Mouse (Mus musculus): ENCODE measurements around the gene Gsto2. TPM values are rescaled to one million over a fixed set of nuclear protein-coding genes. Genes with fewer than 3 reads are reported as not detected.

The Gsto2 gene
- polyA plus RNA-seq, 1 experiment from 2014 or later = 0.74 TPM

DNA sequence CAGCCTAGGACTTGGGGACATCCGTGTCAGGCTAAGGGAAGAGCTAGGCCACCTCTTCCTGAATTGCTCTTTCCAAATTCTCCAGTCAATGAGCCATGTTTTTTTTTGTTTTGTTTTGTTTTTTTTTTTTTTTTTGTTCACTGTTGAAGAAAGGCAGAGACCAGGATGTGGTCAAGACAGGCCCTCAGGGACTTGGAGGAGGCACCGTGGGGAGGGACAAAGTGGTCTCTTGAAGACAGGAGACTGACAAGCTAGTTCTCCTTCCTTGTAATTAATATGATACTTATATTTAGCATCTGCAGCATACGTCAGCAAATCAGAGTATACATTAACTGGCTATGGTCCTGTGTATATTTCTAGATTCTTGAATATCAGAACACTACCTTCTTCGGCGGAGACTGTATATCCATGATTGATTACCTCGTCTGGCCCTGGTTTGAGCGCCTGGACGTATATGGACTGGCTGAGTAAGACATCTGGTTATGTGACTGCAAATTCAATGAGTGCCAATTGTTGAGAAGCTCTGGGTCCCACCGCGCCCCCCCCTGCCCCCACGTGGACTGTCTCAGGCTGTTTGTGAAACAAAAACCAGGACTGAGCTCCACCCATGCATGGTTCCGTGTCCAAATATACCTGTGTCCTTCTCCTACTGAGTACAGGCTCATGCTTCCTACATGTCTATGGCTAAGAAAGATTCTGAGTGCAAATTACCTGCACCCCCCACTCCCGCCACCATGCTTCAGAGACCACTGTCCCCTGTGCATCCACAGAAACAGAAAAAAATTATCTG, 19.2 kb downstream of the Gsto2 start:
- Histone ChIP-seq H3K9ac (no peak overlapping the region), H3K4me1 (no peaks in the 10 kb centered on the region; the same call in 1 of the 2 replicates), H3K9me3 (no peaks in the 10 kb centered on the region), H3K4me3 (no peak overlapping the region), H3K36me3 (replicated peaks) (no peaks in the 10 kb centered on the region), H3K27me3 (replicated peaks) (no peaks in the 10 kb centered on the region), H3K4me2 (no peak overlapping the region), H3K27ac (no peak overlapping the region)
- no peak for ATAC-seq (replicated peaks)
- 83% methylated on average over 13 of the region's 13 CpGs for WGBS

DNA sequence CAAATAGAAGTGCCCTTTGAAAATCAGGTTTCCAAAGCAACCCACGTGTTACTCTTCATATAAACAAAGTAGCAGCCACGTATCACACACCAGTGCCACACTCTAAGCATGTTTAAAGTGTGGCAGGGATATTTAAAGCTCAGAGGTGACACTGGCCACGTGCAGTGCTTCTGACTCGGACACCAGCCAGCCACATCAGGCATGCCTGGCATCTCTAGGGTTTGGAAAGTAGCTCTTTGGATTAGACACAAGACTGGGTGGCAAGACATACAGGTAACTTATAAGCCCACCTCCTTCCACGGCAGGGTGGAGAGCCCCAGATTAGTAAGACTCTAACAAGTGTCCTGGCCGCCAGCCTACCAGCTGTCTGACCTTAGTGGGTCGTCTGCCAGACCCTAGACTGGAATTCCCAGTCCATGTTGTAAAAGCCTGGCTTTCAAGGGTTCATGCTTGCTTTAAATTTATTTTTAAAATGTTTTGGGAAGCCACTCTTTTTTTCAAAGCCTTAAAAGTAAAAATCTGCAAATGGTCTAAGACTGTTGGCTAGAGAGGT, 19.9 kb downstream of the Gsto2 start:
- 73% methylated on average over 7 of the region's 7 CpGs for WGBS
- Histone ChIP-seq H3K4me1 (no peaks in the 10 kb centered on the region; the same call in 1 of the 2 replicates), H3K4me3 (no peak overlapping the region), H3K9ac (no peak overlapping the region), H3K9me3 (no peaks in the 10 kb centered on the region), H3K27ac (no peak overlapping the region), H3K36me3 (replicated peaks) (no peaks in the 10 kb centered on the region), H3K27me3 (replicated peaks) (no peaks in the 10 kb centered on the region), H3K4me2 (no peak overlapping the region)
- ATAC-seq (replicated peaks) = no peak

DNA sequence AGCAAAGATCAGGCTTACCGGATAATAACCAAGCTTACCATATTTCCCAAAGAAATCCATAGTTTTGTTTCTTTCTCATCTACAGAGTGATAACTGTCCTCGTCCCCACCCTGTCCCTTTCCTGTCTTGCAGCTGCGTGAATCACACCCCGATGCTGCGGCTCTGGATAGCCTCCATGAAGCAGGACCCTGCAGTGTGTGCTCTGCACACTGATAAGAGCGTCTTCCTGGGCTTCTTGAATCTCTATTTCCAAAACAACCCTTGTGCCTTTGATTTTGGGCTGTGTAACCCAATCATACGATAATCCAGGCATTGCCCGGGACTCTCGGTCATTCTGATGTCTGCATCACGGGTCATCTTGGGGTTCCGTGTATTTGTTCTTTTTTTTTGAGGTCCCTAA, 20.6 kb downstream of the Gsto2 start:
- Histone ChIP-seq H3K4me3 (no peak overlapping the region), H3K4me1 (no peaks in the 10 kb centered on the region), H3K27me3 (replicated peaks) (no peaks in the 10 kb centered on the region), H3K9me3 (no peaks in the 10 kb centered on the region), H3K27ac (no peak overlapping the region), H3K9ac (no peak overlapping the region), H3K36me3 (replicated peaks) (no peaks in the 10 kb centered on the region), H3K4me2 (no peak overlapping the region)
- WGBS = 86% methylated on average over 11 of the region's 11 CpGs
- no peak for ATAC-seq (replicated peaks)

DNA sequence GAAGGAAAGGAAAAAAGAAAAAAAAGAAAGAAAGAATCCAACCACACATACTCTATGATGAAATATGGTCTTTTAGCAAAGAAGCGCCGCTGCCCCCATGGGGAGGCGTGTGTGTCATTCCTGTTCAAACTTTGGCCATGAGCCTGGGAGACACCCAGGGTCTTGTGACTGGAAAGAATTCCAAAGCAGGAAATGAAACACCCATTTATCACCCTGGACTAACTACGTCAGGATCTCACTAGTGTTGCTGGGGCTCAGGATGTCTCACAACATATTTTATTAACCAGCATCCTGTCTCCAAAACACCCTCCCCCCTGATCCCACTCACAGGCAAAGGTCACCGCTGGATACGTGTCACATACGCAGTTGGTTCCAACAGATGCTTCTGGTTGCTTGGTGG, 21.3 kb downstream of the Gsto2 start:
- no peaks in the 10 kb centered on the region for H3K27me3 ChIP-seq (replicated peaks)
- WGBS = 90% methylated on average over 7 of the region's 7 CpGs
- no peaks in the 10 kb centered on the region for H3K4me1 ChIP-seq
- H3K36me3 ChIP-seq (replicated peaks) = no peaks in the 10 kb centered on the region
- H3K4me3 ChIP-seq = no peak overlapping the region
- H3K9ac ChIP-seq = no peak overlapping the region
- H3K27ac ChIP-seq = no peak overlapping the region
- no peaks in the 10 kb centered on the region for H3K9me3 ChIP-seq
- no peak for ATAC-seq (replicated peaks)
- no peak overlapping the region for H3K4me2 ChIP-seq

DNA sequence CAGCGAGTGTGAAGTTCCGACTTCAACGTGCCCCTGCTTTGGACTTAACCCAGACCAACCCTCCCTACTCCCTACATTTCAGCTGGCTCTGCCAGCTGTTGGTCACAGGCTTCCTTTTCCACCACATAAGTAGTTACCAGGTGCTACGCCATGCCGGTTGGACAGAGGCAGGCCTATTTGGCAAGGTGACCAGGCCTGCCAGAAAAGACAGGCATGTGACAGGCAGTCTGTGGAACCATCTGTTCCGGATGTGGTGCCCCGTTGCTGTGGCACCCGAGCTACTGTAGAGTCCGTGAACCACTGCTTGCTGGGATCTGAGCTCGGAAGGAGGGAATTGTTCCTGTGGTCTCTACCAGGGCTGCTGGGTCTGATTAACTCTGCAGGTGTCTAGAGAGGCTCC, 22.1 kb downstream of the Gsto2 start:
- H3K4me3 ChIP-seq = no peak overlapping the region
- no peak overlapping the region for H3K27ac ChIP-seq
- no peaks in the 10 kb centered on the region for H3K27me3 ChIP-seq (replicated peaks)
- no peak for ATAC-seq (replicated peaks)
- 85% methylated on average over 10 of the region's 10 CpGs for WGBS
- H3K4me2 ChIP-seq = no peak overlapping the region
- no peak overlapping the region for H3K9ac ChIP-seq
- H3K36me3 ChIP-seq (replicated peaks) = no peaks in the 10 kb centered on the region
- H3K9me3 ChIP-seq = no peaks in the 10 kb centered on the region
- no peaks in the 10 kb centered on the region for H3K4me1 ChIP-seq

DNA sequence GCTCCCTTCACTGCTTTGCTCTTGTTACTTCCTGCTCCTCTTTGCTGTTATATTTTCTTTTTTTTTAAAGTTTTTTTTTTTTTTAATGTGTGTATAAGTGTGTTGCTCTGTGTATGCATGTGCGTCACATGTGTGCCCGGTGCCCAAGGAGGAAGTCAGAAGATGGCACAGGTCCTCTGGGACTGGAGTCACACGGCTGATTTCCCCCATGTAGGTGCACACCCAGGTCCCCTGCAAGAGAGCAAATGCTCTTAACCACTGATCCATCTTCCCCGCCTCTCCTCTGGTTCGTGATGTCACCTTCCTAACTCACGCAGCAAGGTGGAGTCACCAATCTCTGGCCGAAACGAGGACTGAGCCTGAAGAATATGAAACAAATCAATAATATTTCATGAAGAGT, 22.7 kb downstream of the Gsto2 start:
- Histone ChIP-seq H3K36me3 (replicated peaks) (no peaks in the 10 kb centered on the region), H3K4me2 (no peak overlapping the region), H3K4me3 (no peak overlapping the region), H3K9me3 (no peaks in the 10 kb centered on the region), H3K27me3 (replicated peaks) (no peaks in the 10 kb centered on the region), H3K9ac (no peak overlapping the region), H3K27ac (no peak overlapping the region), H3K4me1 (no peaks in the 10 kb centered on the region)
- no peak for ATAC-seq (replicated peaks)
- WGBS = 92% methylated on average over 8 of the region's 8 CpGs

DNA sequence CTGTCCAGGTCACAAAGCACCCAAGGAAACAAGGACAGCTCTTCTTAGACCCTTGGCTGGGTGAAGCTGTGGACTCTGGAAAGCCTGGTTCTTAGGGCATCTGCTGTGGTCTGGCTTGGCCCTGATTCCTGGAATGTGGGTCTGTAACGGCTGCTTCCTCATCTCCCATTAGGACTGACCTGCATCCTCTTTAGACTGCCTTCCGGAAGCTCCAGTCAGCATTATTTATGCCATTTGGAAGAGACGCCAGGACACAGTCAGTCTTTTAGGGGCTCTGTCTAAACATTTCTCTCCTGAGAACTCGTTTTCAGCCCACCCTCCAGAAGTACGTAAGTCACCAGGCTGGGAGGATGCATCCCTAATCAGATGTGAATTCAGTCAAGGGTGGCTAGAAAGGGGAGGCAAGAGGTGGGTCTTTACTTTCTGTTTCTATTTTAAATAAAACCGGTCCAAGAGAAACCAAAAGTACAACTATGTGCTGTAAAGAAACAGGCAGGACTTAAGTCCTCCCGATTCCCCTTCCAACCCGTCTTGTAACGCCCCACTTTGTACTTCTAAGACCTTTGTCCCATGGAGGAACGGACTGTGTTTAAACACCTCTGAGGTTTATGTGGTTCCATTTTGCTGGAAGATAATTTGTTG, 25.3 kb downstream of the Gsto2 start:
- no peak overlapping the region for H3K4me3 ChIP-seq
- no peak for ATAC-seq (replicated peaks)
- H3K27me3 ChIP-seq (replicated peaks) = no peaks in the 10 kb centered on the region
- no peak overlapping the region for H3K4me2 ChIP-seq
- 73% methylated on average over 10 of the region's 10 CpGs for WGBS
- no peak overlapping the region for H3K9ac ChIP-seq
- H3K4me1 ChIP-seq = no peaks in the 10 kb centered on the region
- H3K27ac ChIP-seq = no peak overlapping the region
- no peaks in the 10 kb centered on the region for H3K36me3 ChIP-seq (replicated peaks)
- H3K9me3 ChIP-seq = no peaks in the 10 kb centered on the region

DNA sequence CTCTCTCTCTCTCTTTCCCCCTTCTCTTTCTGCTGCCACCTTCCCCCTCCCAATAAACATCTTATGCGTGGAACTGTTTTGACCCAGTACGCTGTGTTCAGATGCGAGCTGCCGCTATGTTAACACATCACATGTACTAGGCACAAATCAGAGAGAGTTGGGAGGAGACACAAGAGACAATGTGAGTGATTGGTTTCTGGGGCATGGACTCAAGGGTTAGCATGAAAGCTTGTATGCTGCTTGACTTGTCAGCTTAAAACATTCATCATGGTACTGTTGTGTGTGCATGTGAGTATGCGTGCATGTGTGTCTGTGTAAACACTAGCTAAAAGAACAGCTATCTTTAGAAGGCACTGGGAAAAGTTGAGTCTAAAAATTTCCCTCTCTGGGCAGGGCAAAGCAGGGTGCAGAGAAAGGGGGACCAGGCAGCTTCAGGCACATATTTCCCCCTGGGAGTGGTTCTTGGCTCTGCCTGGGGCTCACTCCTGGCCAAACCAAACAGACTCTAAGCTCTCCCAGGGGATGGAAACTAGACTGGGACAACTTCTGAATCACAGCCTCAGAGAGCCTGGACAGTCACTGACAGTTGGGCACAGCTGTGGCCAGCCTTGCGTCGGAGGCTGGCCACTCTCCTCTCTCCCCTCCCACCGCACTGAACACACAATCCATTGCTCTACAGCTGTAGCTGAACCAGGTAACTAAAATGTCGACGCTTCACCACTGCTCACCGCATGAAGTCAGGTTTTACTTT, 26.4 kb downstream of the Gsto2 start:
- WGBS = 82% methylated on average over 11 of the region's 11 CpGs
- H3K4me3 ChIP-seq = no peak overlapping the region
- H3K27me3 ChIP-seq (replicated peaks) = no peaks in the 10 kb centered on the region
- no peaks in the 10 kb centered on the region for H3K36me3 ChIP-seq (replicated peaks)
- ATAC-seq (replicated peaks) = no peak
- H3K4me1 ChIP-seq = no peaks in the 10 kb centered on the region
- H3K9ac ChIP-seq = no peak overlapping the region
- H3K27ac ChIP-seq = no peak overlapping the region
- H3K9me3 ChIP-seq = no peaks in the 10 kb centered on the region
- H3K4me2 ChIP-seq = no peak overlapping the region

DNA sequence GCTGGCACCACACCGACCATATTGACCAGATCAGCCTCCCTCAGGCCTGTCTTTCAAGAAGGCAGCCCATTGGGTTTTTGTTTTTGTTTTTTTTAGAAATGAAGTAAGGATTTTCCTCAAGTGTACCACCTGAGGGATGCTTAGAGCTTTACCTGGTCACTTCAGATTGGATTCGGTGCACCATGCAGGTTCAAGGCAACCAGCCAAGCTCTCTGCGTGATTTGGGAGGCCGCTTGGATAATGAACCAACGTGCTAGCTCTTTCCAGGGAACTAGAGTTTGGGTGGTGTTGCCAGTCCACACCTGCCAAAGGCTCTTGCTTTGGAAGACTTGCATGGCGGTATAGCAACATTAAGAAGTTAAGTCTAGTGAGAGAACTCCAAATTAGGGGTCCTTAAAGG, 27.8 kb downstream of the Gsto2 start:
- Histone ChIP-seq H3K27ac (no peak overlapping the region), H3K27me3 (replicated peaks) (no peaks in the 10 kb centered on the region), H3K36me3 (replicated peaks) (peaks cover 5% of the 10 kb centered on the region; the same call in 1 of the 2 replicates), H3K4me2 (no peak overlapping the region), H3K4me1 (no peaks in the 10 kb centered on the region), H3K9me3 (no peaks in the 10 kb centered on the region), H3K9ac (no peak overlapping the region), H3K4me3 (no peak overlapping the region)
- 96% methylated on average over 6 of the region's 6 CpGs for WGBS
- ATAC-seq (replicated peaks) = no peak

DNA sequence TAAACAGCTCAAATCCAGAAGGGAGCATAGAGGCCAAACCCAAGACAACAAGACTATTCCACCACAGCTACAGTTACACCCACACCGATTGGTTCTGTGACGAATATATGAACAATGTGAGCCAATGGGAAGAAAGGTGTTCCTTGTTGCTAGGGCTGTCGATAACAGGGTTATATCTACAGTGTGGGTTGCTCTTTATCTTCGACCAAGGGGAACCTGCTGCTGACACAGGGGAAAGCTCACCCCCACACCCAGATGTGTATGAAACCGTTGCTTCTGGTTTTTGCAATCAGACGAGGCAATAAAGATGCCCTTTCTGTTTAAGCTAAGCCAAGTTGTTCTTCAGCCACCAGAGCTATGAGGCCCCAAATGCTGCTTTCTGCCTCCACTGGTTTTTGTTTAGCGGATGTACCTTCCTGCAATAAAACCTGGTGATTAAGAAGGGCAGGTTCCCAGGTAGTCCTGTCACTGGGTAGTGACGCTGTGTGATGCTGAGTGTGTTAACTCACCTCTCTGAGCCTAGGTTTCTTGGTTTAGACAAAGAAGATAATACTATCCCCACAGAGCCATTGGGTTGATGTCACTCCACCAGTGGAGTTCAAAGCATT, 33.2 kb downstream of the Gsto2 start:
- H3K27ac ChIP-seq = no peak overlapping the region
- no peak for ATAC-seq (replicated peaks)
- H3K36me3 ChIP-seq (replicated peaks) = peaks cover 5% of the 10 kb centered on the region; the same call in 1 of the 2 replicates
- WGBS = 92% methylated on average over 8 of the region's 8 CpGs
- H3K27me3 ChIP-seq (replicated peaks) = no peaks in the 10 kb centered on the region
- no peak overlapping the region for H3K4me2 ChIP-seq
- no peak overlapping the region for H3K4me3 ChIP-seq
- H3K4me1 ChIP-seq = no peaks in the 10 kb centered on the region; the same call in 1 of the 2 replicates
- H3K9ac ChIP-seq = no peak overlapping the region
- H3K9me3 ChIP-seq = no peaks in the 10 kb centered on the region

DNA sequence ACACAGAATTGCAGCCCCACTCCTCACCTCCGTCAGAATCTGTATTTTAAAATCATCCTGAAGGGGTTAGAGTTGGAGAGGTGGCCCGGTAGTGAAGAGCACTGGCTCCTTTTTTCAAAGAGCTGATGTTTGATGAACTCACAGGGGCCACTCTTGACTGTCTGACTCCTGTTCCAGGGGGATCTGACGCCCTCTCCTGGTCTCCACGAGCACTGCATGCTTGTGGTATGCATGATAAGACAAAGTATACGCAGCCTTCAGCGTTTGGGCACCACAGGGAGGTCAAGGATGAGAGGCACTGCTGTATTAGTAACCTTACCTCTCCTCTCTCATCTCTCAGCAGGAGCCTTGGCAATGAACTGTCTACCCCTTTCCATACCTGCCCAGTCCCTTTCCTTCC, 34.7 kb downstream of the Gsto2 start:
- Histone ChIP-seq H3K9ac (no peak overlapping the region), H3K4me2 (no peak overlapping the region), H3K9me3 (no peaks in the 10 kb centered on the region), H3K27me3 (replicated peaks) (no peaks in the 10 kb centered on the region), H3K27ac (no peak overlapping the region), H3K36me3 (replicated peaks) (peaks cover 5% of the 10 kb centered on the region; the same call in 1 of the 2 replicates), H3K4me3 (no peak overlapping the region), H3K4me1 (no peaks in the 10 kb centered on the region; the same call in 1 of the 2 replicates)
- WGBS = 67% methylated on average over 6 of the region's 6 CpGs
- ATAC-seq (replicated peaks) = no peak

DNA sequence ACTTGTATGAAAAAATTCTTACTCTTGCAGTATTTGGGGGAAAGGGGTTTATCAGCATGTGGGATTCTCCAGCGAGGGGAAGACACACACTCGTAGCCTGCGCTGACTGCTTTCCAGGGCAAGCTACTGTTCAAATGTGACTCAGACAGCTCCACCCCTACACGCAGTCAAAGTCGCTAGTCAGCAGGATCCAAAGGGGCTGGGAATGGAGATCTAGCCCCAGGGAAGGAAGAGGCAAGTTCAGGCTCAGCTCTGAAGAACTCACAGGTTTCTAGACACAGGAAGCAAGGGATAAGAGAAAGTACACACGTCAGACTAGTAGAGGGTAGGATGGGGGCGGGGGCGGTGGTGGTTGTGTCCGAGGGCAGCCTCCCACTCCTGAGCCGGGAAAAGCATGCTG, 35.2 kb downstream of the Gsto2 start:
- Histone ChIP-seq H3K4me3 (no peak overlapping the region), H3K4me2 (no peak overlapping the region), H3K9me3 (no peaks in the 10 kb centered on the region), H3K9ac (no peak overlapping the region), H3K27me3 (replicated peaks) (no peaks in the 10 kb centered on the region), H3K36me3 (replicated peaks) (peaks cover 5% of the 10 kb centered on the region; the same call in 1 of the 2 replicates), H3K4me1 (no peaks in the 10 kb centered on the region; the same call in 1 of the 2 replicates), H3K27ac (no peak overlapping the region)
- 85% methylated on average over 10 of the region's 10 CpGs for WGBS
- ATAC-seq (replicated peaks) = no peak

Measured in midbrain, embryonic 15.5 days (tissue).